Comparison of ENCODE assay signal across 1 mouse cellular context in the genomic region with DNA sequence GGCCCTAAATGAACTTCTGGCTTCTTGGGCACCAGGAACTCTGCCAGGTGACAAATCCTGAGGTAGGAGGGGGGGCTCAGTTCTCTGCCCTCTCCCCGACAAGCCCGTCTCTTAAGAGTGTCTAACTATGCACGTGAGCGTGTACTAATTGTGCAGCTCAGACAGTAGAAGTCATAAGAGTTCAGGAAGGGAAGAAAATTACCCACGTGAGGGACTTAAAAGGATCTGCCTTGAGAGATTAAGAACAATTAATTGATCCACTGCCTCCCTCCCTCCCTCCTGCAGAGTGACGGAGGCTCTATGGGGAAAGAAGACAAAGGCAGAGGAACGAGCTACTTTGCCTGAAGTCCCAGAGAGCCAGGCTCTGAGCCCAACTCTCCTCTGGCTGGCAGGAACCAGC.
TF ChIP-seq lines count a peak whose summit lies in the region.

No protein-coding gene starts in this region.

TF ChIP-seq in CH12.LX, 34 proteins besides CTCF, POLR2A, EP300 and RAD21:
- TF ChIP-seq SIN3A (IDR thresholded peaks at IDR 0.05; ENCODE audit: low read length) (no peak), BHLHE40 (IDR thresholded peaks at IDR 0.05; ENCODE audit: low read depth, low read length) (peak; percentile 35), JUND (conservative IDR thresholded peaks at IDR 0.05; ENCODE audit: low read depth, low read length) (no peak), ZKSCAN1 (IDR thresholded peaks at IDR 0.05; ENCODE audit: borderline replicate concordance, low read depth, low read length) (no peak), MXI1 (IDR thresholded peaks at IDR 0.05; ENCODE audit: low read depth, low read length) (no peak), SMC3 (IDR thresholded peaks at IDR 0.05; ENCODE audit: low read depth, low read length) (no peak), RCOR1 (conservative IDR thresholded peaks at IDR 0.05; ENCODE audit: low read depth, low read length) (no peak)
TF ChIP-seq in CH12.LX: peak in this region for 1.
